Mouse (Mus musculus) C2C12 (cell line): ENCODE results near the gene Borcs8.

Experiments
- CTCF ChIP-seq: IDR thresholded peaks from one replicate; pipeline ENCODE4 v1.5.1; 2011; ENCODE audit not compliant: control insufficient read depth, insufficient read depth, insufficient read length
- MAX ChIP-seq: IDR thresholded peaks from one replicate; pipeline ENCODE4 v1.6.1; 2011; ENCODE audit warnings: mild to moderate bottlenecking, control low read depth
- USF1 ChIP-seq: IDR thresholded peaks from one replicate; pipeline ENCODE4 v1.6.1; 2011; ENCODE audit warnings: low read depth, mild to moderate bottlenecking, control low read depth, moderate library complexity

GRCm38 (mm10) chr8:70092786-70093185 is 46.5 kb upstream of the Borcs8 start:
- TF ChIP-seq CTCF (no peak), USF1 (no peak), MAX (no peak)
